Mouse (Mus musculus): ENCODE measurements around the gene Hopx.

The Hopx gene

DNA sequence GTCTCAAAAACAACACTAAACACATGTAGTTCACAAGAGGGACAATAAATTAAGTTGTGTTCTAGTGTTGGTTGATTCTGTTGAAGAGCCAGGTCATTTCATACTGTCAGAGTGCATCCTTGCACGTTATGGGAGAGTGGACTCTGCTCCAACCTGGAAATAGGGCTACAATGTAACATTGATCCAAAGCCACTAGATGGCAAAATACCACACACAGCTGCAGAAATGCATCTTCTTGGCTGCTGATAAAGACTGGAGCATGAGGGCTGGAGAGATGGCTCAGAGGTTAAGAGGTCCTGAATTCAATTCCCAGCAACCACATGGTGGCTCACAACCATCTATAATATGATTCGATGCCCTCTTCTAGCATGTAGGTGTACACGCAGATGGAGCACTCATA lies 43.3 kb downstream of the Hopx start:
- no peak for DNase-seq (ENCODE audit: low read depth, low spot score)

DNA sequence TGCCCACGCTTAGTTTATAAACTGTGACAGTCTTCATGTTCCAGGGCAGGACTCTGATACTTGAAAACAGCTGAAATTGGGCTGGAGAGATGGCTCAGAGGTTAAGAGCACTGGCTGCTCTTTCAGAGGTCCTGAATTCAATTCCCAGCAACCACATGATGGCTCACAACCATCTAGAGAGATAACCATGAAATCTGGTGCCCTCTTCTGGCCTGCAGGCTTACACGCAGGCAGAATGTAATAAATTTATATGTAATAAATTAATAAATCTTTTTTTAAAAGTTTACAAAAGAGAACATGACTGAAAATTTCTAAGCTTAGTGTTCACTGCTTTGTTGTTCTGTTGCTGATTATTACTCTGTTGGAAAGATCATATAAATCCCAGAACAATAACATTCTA lies 43.9 kb downstream of the Hopx start:
- DNase-seq (ENCODE audit: low read depth, low spot score) = no peak

DNA sequence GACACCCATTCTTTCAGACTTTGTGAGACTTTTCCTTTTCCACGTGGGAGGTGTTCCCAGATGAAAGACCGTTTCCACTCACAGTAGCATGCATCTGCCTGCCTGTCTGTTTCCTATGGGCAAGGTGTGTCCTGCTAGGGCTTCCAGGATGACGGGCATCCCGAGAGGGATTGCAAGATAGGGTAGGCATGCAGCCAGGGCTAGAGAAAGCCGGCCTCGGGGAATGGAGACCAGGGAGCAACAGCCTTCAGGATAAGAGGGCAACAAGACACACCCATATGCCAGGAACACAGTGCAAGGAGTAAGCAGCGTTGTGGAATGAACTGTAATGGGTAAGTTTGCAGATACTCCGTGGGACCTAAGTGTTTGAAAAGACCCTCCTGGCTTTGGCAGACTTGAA lies 47.6 kb downstream of the Hopx start:
- no peak for DNase-seq (ENCODE audit: low read depth, low spot score)

DNA sequence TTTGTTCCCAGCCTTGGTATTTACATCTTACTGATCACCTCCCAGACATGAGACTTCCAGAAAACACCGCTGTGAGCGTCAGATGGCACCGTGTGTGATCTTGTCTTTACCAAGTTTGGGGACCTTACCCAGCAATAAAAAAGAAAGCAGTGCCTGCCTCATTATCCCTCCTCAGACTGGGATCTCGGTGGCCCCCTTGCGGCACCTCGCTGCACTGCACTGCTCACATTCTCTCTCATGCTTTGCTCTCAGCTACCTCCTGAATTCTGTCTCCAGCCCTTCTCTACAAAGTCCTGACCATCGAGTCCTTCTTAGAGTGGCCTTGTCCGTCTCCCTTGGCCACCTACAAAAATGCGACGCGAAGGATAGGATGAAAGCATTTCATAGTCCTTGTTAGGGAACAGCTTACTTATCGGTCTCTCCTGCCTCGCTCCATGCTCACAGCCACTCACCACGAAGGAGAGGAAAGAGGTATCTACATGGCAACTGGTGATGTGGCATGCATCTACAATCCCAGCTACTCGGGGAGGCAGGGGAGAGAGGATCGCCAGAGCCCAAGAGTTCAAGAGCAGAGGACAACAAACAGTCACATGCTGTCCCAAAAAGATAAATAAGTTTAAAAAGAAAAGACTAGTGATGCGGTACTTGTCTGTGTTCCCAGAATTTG lies 53.4 kb downstream of the Hopx start:
- peak; percentile 36 for DNase-seq (ENCODE audit: low read depth, low spot score)

DNA sequence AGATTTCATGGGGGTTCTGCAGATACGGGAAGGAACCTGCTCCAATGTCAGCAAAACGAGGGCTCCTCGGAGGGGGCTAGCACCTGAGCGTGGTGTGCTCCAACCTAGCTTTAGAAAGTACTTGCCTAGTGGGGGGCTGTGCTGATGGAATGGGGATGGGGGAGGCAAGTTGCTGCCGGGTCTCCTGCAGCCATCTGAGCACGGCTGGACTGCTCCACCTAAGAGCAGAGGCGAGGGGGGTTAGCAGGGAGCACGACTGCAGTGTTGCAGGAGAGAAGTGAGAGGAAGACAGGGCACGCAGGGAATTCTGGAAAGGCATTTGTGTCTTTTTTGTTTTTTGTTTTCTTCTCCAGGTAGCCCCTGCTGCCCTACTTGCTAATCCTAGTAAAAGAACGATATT lies 54.6 kb downstream of the Hopx start:
- DNase-seq (ENCODE audit: low read depth, low spot score) = no peak

DNA sequence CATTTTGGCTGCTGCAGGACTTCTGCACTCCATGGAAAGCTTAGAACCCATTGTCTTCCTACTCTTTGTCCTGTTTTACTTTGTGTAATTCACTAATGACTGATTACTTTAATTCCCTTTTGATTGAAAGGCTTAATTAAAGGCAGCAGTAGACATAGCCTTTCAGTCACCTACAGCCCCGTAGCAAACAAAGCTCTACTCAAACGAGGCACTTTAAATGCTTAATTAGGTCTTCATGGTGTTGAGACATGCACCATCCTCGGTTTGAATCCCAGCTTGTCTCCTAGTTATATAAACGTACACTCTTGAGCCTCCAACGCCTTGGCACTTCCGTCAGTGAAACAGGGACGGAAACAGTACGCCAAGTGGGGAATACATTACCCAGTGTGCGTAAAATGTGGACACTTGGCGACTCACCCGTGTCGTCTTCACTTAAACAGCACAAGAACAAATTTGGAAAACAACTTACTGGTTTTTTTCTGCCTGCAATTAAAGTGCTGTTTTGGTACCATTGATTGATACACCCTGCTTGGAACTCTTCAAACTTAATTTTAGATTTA lies 58.0 kb downstream of the Hopx start:
- no peak for DNase-seq (ENCODE audit: low read depth, low spot score)

DNA sequence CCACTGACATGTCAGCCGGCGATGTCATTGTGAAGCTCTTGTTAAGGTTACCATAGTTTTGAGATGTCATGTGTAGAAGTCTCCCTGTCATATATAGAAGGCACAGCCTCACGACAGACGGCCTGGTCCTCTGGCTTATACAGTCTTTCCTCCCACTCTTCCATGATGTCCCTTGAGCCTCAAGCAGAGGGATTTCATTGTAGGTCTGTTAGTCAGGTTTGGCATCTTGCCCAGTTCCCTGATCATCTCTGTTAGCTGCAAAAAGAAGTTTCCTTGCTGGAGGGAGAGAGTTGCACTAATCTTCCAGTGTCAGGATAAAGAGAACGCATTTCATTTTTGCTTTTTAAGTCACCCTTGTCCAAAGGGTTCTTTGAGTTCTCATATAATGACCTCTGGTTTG lies 62.3 kb downstream of the Hopx start:
- no peak for DNase-seq (ENCODE audit: low read depth, low spot score)

DNA sequence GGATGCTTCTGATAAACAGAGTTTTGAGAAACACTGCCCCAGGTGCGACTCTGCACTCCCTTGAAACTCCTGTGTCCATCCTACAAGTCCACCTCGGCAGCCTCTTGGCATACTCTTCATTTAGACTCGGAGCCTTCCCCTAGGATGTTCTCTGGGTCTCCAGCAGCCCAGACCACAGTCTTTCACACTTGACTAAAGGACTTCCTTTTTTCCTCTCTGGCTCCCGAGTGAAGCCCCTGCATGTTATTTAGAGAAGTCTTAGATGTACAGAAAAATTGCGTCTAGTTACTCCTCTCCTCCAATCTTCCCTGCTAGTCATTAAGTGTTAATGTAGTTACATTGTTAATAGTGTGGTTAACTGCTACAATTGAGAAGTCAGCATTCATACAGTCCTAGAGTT lies 70.6 kb downstream of the Hopx start:
- no peak for DNase-seq (ENCODE audit: low read depth, low spot score)

DNA sequence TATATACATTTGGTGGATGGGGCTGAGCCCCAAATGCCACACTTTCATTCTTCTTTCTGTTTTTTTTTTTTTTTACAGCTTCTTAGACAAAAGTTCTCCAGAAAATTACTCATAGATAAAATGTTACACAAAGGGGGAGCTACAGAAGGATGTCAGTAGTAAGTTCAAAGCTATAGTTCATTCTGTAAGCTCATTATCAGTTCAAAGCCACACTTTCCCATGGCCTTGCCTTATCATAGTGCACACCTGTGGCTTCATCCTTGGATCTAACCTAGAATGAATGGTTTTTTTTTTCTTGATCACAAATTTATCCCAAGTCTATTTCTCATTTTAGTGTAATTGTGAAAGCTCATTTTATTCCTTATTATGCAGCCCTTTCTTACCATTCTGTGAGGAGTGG lies 75.5 kb downstream of the Hopx start:
- no peak for DNase-seq (ENCODE audit: low read depth, low spot score)

DNA sequence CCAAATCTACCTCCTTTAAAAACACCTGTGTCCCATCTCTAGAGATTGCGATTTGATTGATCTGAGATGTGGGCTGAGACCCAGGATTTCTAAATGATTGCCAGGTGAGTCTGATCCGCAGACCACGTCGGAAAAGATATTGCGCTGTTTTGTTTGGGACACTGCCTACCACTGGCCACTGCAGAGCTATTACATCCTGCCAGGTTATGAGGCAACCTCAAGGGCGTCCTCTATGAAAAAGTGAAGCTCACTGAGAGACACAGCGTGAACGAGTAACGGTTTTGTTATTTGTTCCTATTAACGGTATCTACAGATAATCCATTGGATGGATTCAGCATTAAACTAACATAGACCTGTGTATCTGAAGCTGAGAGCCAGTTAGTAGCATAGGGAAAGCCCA lies 76.5 kb downstream of the Hopx start:
- no peak for DNase-seq (ENCODE audit: low read depth, low spot score)
